Mouse (Mus musculus): Measurements from ENCODE around the gene Clic5. TPM values are rescaled to one million over a fixed set of nuclear protein-coding genes. Genes with fewer than 3 reads are reported as not detected.
A peak's percentile ranks its signal among the peaks of the same experiment; 100 is the strongest.

Gene Clic5
- 0.13 and 0.27 TPM in 2 replicates for polyA plus RNA-seq (2012; rRNA removed)

DNA sequence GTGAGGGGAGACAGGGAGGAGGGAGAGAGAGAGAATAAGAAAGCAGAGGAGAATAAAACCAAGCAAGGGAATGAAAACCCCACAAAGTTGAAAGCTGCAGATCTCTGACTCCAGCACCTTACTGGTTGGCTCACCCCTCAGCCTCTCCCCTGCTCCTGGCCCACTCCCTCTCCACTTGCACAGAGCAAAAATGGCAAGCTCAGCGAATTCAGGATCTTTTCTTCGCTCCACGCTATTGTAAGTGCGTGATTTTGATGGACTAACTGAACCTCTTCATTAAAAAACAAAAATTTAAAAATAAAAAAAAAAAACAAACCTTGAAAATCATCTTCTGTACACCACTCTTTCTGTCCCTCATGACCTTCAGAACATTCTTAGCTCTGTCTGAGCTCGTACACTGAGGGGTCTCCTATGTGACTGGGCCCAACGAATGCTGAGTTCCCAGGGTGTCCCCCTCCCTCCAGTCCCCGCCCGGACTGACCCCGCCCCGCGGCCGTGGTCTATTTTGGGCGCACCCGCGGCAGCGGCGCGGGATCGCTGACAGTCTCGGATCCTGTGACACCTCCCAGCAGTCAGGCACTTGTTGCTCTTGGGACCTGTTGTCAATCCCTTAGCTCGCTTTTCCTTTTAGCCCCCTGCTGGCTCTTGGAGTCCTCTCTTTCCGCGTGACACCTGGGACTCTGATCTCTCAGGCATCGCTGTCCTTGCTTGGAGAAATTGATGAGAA lies at the start of gene Clic5:
TSS of gene Clic5 (plus strand) at position 543 of the 727 bp plus-strand sequence.
- TF ChIP-seq POLR2A (IDR thresholded peaks at IDR 0.05; ENCODE audit: borderline replicate concordance, extremely low read depth, insufficient read depth, insufficient read length, poor library complexity, severe bottlenecking) (no peak), CTCF (IDR thresholded peaks at IDR 0.05; ENCODE audit: borderline replicate concordance, extremely low read depth, insufficient read depth, insufficient read length) (peak; percentile 18; the same call in 1 of the 2 replicates)
- DNase-seq (ENCODE audit: low read depth), result peak; percentile 46

DNA sequence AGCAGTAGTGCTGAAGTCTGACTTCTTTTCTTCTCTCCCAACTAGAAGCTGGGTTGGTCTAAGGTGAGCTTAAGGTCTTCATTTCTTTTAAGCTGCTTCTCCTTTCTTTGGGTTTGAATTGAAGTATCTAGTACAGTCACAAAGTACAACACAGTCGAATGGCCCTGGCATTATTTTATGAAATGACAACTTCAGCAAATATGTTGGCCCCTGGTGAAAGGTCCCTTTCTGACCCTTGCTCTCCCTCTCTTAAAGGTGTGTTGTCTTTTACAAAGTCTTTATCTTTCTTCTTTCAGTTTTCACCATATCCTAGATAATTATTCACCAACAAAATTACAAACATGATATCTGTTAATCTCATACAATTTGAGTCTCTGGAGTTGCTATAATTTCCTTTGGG lies 42.6 kb upstream of the Clic5 start:
- TF ChIP-seq POLR2A (IDR thresholded peaks at IDR 0.05; ENCODE audit: borderline replicate concordance, extremely low read depth, insufficient read depth, insufficient read length, poor library complexity, severe bottlenecking), result no peak
- TF ChIP-seq CTCF (IDR thresholded peaks at IDR 0.05; ENCODE audit: borderline replicate concordance, extremely low read depth, insufficient read depth, insufficient read length), result no peak
- DNase-seq (ENCODE audit: low read depth), result no peak

DNA sequence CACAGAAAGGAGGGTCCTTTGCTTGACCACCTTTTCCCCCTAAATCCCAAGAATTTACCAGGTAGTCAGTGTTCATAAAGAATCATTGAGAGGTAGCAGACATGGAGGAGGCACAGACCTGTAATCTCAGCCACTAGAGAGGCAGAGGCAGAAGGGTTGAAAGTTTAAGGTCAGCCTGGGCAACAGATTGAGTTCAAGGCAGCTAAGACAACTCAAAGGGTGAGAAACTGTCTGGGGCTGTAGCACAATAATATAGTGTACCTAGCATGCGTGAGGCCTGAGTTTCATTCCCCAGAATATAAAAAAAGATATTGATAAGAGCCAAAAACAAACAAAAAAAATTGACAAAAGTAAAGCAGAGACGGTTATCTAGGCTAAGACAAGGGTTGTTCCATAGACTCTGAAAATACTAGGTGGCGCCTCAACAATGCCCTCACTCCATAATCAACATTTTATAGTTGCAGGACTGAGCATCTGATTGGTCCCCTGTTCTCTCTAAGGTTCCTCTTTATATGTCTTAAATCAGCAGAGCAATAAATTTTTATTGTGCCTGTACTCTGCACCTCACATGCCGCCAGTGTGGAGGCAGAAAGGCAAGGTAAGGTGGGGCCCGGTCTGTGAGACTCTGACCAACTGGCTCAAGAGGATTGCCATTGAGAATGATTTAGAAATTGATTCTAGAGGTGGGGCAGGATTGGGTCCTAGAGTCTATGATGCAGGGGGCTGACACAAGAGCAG lies 40.1 kb upstream of the Clic5 start:
- no peak for TF ChIP-seq CTCF (IDR thresholded peaks at IDR 0.05; ENCODE audit: borderline replicate concordance, extremely low read depth, insufficient read depth, insufficient read length)
- TF ChIP-seq POLR2A (IDR thresholded peaks at IDR 0.05; ENCODE audit: borderline replicate concordance, extremely low read depth, insufficient read depth, insufficient read length, poor library complexity, severe bottlenecking), result no peak
- no peak for DNase-seq (ENCODE audit: low read depth)

DNA sequence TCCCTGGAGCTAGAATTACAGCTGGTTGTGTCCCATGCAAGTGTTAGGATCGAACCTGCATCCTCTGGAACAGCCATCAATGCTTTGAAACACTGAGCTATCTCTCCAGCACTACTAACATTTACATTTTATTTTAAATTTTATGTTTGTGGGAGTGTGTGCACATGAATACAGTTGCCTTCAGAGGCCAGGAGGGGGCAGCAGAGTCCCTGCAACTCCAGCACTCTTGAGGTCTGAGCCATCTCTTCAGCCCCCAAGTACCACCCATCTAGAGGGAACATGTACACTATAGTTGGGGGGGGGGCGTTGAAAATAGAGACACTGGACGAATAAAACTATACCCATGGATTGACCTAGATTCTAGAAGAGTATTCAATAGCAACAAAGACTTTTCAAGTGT lies 37.3 kb upstream of the Clic5 start:
- DNase-seq (ENCODE audit: low read depth), result peak; percentile 14
- TF ChIP-seq POLR2A (IDR thresholded peaks at IDR 0.05; ENCODE audit: borderline replicate concordance, extremely low read depth, insufficient read depth, insufficient read length, poor library complexity, severe bottlenecking) (no peak), CTCF (IDR thresholded peaks at IDR 0.05; ENCODE audit: borderline replicate concordance, extremely low read depth, insufficient read depth, insufficient read length) (peak; percentile 56; the same call in 1 of the 2 replicates)

DNA sequence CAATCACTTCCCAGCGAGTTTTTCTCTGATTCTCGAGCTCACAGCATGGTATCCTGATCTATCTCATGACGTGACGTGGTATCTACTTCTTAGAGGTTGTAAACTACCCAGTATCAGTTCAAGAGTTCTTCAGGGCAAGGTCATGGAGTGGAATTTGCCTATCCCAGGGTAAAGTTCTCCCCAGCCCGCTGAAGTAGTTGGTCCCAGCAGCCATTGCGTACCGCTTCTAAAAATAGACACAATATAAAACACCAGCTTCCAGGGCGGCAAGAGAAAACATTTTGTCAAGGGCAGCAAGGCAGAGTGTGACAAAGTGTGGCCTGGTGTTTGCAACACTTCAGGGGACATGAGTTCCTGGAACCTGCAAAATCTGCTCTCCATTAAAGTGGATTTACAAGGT lies 36.5 kb upstream of the Clic5 start:
- TF ChIP-seq POLR2A (IDR thresholded peaks at IDR 0.05; ENCODE audit: borderline replicate concordance, extremely low read depth, insufficient read depth, insufficient read length, poor library complexity, severe bottlenecking), result no peak
- no peak for TF ChIP-seq CTCF (IDR thresholded peaks at IDR 0.05; ENCODE audit: borderline replicate concordance, extremely low read depth, insufficient read depth, insufficient read length)
- no peak for DNase-seq (ENCODE audit: low read depth)

DNA sequence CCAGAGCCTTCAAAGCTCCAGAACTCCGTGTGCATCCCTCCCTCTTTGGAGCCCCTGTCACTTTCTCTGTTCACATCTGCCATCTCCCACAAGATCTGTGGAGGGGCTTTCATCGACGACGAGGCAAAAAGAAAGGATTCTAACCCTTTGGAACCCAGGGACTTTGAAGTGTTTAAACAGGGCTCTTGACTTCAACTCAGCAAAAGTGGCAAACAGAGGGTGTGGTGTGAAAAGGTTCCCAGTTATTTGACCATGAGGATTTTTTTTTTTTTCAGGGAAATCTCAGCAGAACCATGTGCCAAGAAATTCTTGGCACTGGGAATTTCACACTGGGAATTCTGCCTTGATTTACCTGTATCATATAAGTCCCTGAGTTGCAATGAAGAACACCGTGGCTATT lies 34.5 kb upstream of the Clic5 start:
- no peak for DNase-seq (ENCODE audit: low read depth)
- TF ChIP-seq CTCF (IDR thresholded peaks at IDR 0.05; ENCODE audit: borderline replicate concordance, extremely low read depth, insufficient read depth, insufficient read length), result no peak
- no peak for TF ChIP-seq POLR2A (IDR thresholded peaks at IDR 0.05; ENCODE audit: borderline replicate concordance, extremely low read depth, insufficient read depth, insufficient read length, poor library complexity, severe bottlenecking)

DNA sequence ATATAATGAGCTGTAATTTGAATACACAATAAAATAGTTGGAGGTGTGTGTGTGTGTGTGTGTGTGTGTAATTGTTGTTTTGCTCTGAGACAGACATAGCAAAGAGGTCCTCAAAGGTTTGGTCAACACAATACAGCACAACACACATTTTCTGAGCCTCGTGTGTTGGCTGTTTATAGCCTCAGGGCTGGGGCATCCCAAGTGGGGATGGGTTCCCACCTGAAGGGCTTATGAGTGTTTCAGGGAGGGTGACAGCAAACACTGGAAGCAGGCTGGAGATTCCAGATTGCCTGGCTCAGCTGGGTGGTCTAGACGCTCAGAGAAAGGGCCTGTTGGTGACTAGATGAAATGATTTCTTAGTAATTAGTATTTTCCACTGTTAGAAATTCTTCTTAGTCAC lies 33.2 kb upstream of the Clic5 start:
- TF ChIP-seq CTCF (IDR thresholded peaks at IDR 0.05; ENCODE audit: borderline replicate concordance, extremely low read depth, insufficient read depth, insufficient read length) (no peak), POLR2A (IDR thresholded peaks at IDR 0.05; ENCODE audit: borderline replicate concordance, extremely low read depth, insufficient read depth, insufficient read length, poor library complexity, severe bottlenecking) (no peak)
- no peak for DNase-seq (ENCODE audit: low read depth)

DNA sequence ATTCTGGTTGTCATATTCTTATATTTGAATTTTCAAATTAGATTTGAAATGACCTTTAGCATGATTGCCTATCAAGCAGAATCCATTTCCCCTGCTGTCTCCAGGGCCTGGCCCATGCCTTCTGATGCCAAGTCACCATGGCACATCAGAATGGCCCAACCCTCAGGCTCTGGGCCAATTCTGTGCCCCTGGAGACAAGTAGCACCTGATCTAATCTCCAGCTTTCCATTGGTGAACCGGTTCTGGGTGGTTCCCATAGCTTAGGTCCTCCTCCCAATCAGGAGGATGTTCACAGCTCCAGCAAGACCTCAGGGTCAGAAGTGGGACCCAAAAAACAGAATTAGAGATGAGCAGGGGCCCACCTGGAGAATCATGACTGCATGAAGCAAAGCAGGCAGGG lies 30.2 kb upstream of the Clic5 start:
- no peak for DNase-seq (ENCODE audit: low read depth)

DNA sequence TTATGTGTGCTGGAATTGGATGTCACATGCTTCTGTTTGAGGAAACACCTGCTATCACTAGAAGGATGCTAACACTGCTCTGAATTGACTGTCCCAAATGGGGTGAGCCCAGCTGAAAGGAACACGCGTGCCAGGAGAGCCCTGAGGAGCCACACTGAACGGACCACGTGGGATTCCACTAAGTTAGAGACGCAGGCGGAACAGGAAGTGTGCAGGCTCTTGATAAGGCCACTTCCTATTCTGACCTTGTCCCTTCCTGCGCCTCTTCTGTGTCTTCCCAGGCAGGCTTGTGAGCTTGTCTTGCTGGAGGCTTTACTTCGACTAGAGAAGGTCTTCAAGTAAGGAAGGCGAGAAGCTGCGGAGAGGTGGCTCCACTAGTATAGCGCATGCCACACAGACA lies 27.9 kb upstream of the Clic5 start:
- DNase-seq (ENCODE audit: low read depth), result no peak
- TF ChIP-seq CTCF (IDR thresholded peaks at IDR 0.05; ENCODE audit: borderline replicate concordance, extremely low read depth, insufficient read depth, insufficient read length) (no peak), POLR2A (IDR thresholded peaks at IDR 0.05; ENCODE audit: borderline replicate concordance, extremely low read depth, insufficient read depth, insufficient read length, poor library complexity, severe bottlenecking) (no peak)

More for the DNA sequence above, 30.2 kb upstream of the Clic5 start:
- TF ChIP-seq POLR2A (IDR thresholded peaks at IDR 0.05; ENCODE audit: borderline replicate concordance, extremely low read depth, insufficient read depth, insufficient read length, poor library complexity, severe bottlenecking) (no peak), CTCF (IDR thresholded peaks at IDR 0.05; ENCODE audit: borderline replicate concordance, extremely low read depth, insufficient read depth, insufficient read length) (no peak)

DNA sequence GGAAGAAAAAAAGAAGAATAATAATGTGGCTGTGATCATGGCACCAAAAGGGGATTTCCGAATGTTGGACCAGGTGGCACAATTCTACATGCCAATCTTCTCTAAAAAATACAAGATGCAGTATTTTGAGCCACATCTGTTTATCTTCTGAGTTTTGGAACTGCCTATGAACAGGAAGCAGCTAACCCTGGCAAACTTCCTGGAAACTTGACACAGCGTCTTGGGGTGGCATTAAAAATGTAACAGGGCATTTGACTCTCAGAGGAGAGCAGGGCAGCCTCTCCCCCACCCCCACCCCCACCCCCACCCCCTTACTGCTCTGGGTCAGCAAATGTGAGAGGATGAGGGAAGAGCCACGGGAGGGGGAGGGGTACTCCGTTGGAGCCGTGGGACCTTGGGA lies 25.9 kb upstream of the Clic5 start:
- no peak for DNase-seq (ENCODE audit: low read depth)
- TF ChIP-seq CTCF (IDR thresholded peaks at IDR 0.05; ENCODE audit: borderline replicate concordance, extremely low read depth, insufficient read depth, insufficient read length) (no peak), POLR2A (IDR thresholded peaks at IDR 0.05; ENCODE audit: borderline replicate concordance, extremely low read depth, insufficient read depth, insufficient read length, poor library complexity, severe bottlenecking) (no peak)

DNA sequence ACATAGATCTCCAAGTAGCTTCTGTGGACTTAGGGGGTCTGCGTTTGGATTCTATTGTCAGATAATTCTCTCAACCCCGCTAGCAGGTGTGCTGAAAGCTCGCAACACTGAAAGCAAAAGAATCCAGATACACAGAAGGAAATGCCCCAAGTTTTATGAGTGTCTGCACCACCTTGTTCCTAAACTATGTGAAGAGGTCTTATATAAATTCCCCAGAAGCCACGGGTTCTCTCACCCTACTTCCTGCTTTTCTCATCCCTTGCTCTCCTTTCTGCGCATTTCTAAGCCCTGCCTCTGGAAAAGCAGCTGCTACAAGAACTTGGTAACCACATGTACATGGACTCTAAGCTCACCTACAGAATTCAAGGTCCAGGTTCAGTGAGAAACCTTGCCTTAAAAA lies 25.4 kb upstream of the Clic5 start:
- DNase-seq (ENCODE audit: low read depth), result no peak
- TF ChIP-seq POLR2A (IDR thresholded peaks at IDR 0.05; ENCODE audit: borderline replicate concordance, extremely low read depth, insufficient read depth, insufficient read length, poor library complexity, severe bottlenecking) (no peak), CTCF (IDR thresholded peaks at IDR 0.05; ENCODE audit: borderline replicate concordance, extremely low read depth, insufficient read depth, insufficient read length) (no peak)
